Mouse (Mus musculus) megakaryocyte, embryonic 14.5 days (primary cell): ENCODE measurements at regions not wholly inside any gene's neighbourhood (a gene's known extent, or its start where the extent isn't known, plus 50 kb on each side); places are given as distances from the start of the nearest gene placed in this dataset.

Experiments used
- FLI1 ChIP-seq: IDR thresholded peaks from 2 replicates; pipeline ENCODE4 v1.6.1; 2012; ENCODE audit warnings: low read length, inconsistent platforms, mixed read lengths
- GATA1 ChIP-seq: IDR thresholded peaks from 3 replicates; pipeline ENCODE4 v1.6.1; 2012; ENCODE audit warnings: mixed read lengths, low read length, inconsistent platforms, borderline replicate concordance

DNA sequence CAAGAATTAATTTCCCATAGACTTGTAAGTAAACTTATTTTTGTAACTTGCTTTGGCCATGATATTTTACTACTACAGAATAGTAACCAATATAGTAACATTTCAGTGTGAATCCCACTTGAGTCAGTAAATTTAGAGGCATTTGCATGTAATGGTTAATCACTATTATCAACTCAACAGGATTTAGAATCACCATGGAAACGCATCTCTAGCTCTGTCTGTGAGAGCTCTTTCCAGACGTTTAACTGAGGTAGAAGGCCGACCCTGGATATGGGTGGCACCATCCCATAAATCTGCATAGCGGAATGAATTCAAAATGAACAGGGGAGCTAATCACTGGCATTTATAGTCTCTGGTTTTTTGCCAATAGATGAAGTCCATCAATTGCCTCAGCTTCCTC is 337.6 kb downstream of the Rpl36a-ps1 start:
- TF ChIP-seq GATA1 = no peak
- TF ChIP-seq FLI1 = no peak
